Mouse (Mus musculus) lung, adult 2 months (tissue): ENCODE data around the gene Usp43.

Experiments used
- CTCF ChIP-seq: fragments of 200-500 bp; IDR thresholded peaks from 2 replicates; pipeline ENCODE4 v1.5.1; 2011; ENCODE audit warnings: mild to moderate bottlenecking, low read length, control low read depth; ENCODE audit not compliant: insufficient read depth
- POLR2A ChIP-seq: fragments of 200-500 bp; IDR thresholded peaks from 2 replicates; pipeline ENCODE4 v1.6.1; 2011; ENCODE audit warnings: low read depth, mild to moderate bottlenecking, control low read depth, low read length, borderline replicate concordance; ENCODE audit errors: extremely low read depth

DNA sequence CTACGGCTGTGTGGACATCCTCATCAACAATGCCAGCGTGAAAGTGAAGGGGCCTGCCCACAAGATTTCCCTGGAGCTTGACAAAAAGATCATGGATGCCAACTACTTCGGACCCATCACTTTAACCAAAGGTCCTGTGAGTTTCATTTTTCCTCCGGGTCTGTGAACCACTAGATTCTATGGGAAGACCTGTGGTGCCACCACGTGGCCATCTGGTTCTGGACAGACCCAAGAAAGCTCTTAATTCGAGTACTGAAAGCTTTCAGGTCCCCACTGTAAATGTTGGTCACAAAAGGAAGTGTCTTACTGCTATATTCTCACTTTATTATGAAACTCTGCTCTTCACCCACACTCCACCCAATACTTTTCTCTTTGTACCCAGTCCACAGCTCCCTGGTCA is 110.4 kb downstream of the Usp43 start:
- TF ChIP-seq POLR2A (no peak), CTCF (no peak)
